Mouse (Mus musculus) frontal cortex, adult 2 months (tissue): Measurements from ENCODE around the gene Selenot. TPM values are rescaled to one million over a fixed set of nuclear protein-coding genes. Genes with fewer than 3 reads are reported as not detected.

ENCODE experiments used
- DNase-seq, 2 experiments: peaks; one replicate each; pipeline ENCODE4 v3.0.0; 2022; ENCODE audit warnings: low spot score in 1 of 2; ENCODE audit errors: extremely low spot score in 1 of 2
- polyA plus RNA-seq: library from polyadenylated mRNA; depleted of rRNA; stranded (reverse); fragments of >200 nt; gene quantifications from 2 replicates; pipeline ENCODE4 v1.2.3, GENCODE M21; 2012; rRNA removed

Selenot gene
- polyA plus RNA-seq, 1 experiment: 115 TPM

- peak; percentile 11 to 31 for DNase-seq
Measured at GRCm38 (mm10) chr3:58631693-58632092, 55.3 kb downstream of the Selenot start.

GRCm38 (mm10) chr3:58636406-58637295 lies 60.2 kb downstream of the Selenot start, which contains the start of gene Erich6:
TSS of gene Erich6 (minus strand) at chr3:58637207.
- peak in 1 of 2 experiments; percentile 26 for DNase-seq

Other genes with a start within 250 kb of the Selenot start
- 11.0 and 12.0 TPM in 2 replicates for gene Tsc22d2, start 161.9 kb upstream of the Selenot start, polyA plus RNA-seq
- 37.0 and 39.0 TPM in 2 replicates for gene Eif2a, start 50.8 kb upstream of the Selenot start, polyA plus RNA-seq
- 23.6 and 23.7 TPM in 2 replicates for gene Serp1, start 50.7 kb upstream of the Selenot start, polyA plus RNA-seq
- 1.8 and 2.0 TPM in 2 replicates for gene Erich6, start 60.6 kb downstream of the Selenot start, polyA plus RNA-seq
- 14.4 TPM in 2 replicates for gene Siah2, start 115.8 kb downstream of the Selenot start, polyA plus RNA-seq
- 0.84 and 1.0 TPM in 2 replicates for gene Mindy4b-ps, start 245.7 kb downstream of the Selenot start, polyA plus RNA-seq